Mouse (Mus musculus): ENCODE measurements around the gene Canx.

- TF ChIP-seq CTCF (IDR thresholded peaks at IDR 0.05; ENCODE audit: low read depth) (no peak), EP300 (IDR thresholded peaks at IDR 0.05; ENCODE audit: low read depth) (no peak)
These were observed 48.1 kb upstream of the Canx start for GRCm38 (mm10) chr11:50373621-50374020.

Measured in liver, postnatal 0 days (tissue).